Mouse (Mus musculus) lung, embryonic 14.5 days (tissue): Measurements from ENCODE around the gene Akt1. TPM values are rescaled to one million over a fixed set of nuclear protein-coding genes. Genes with fewer than 3 reads are reported as not detected.

Source experiments
- ATAC-seq: fragments of 200-750 bp; cut with Nextera tagmentation; 2 replicates; pipeline ENCODE4 v1.8.0; 2017; ENCODE audit warnings: mild to moderate bottlenecking, moderate TSS enrichment, moderate library complexity; ENCODE audit not compliant: insufficient read depth
- DNase-seq: peaks from one replicate; pipeline ENCODE4 v3.0.0-alpha.2; 2015
- H3K27ac ChIP-seq: fragments of 300-500 bp; sonication (generic); 2 replicates; pipeline ENCODE4 v1.5.1; 2014; ENCODE audit warnings: low read depth, mild to moderate bottlenecking, moderate library complexity
- H3K27me3 ChIP-seq: fragments of 300-500 bp; sonication (generic); 2 replicates; pipeline ENCODE4 v1.6.1; 2014; ENCODE audit warnings: low read length, control low read depth; ENCODE audit not compliant: insufficient read depth
- H3K36me3 ChIP-seq: fragments of 300-500 bp; sonication (generic); 2 replicates; pipeline ENCODE4 v1.6.1; 2014; ENCODE audit warnings: control low read depth; ENCODE audit not compliant: insufficient read depth
- H3K4me1 ChIP-seq: fragments of 300-500 bp; sonication (generic); 2 replicates; pipeline ENCODE4 v1.6.1; 2014; ENCODE audit warnings: antibody characterized with exemption, control low read depth; ENCODE audit not compliant: insufficient read depth
- H3K4me2 ChIP-seq: fragments of 300-500 bp; sonication (generic); 2 replicates; pipeline ENCODE4 v1.6.1; 2014; ENCODE audit warnings: mild to moderate bottlenecking
- H3K4me3 ChIP-seq: fragments of 300-500 bp; sonication (generic); 2 replicates; pipeline ENCODE4 v1.5.1; 2014; ENCODE audit warnings: low read depth, low read length
- H3K9ac ChIP-seq: fragments of 300-500 bp; sonication (generic); 2 replicates; pipeline ENCODE4 v1.6.1; 2014
- H3K9me3 ChIP-seq: fragments of 300-500 bp; sonication (generic); 2 replicates; pipeline ENCODE4 v1.6.1; 2016; ENCODE audit warnings: low read depth, low read length, control low read depth
- CTCF ChIP-seq: IDR thresholded peaks from 2 replicates; pipeline ENCODE4 v1.5.1; 2016; ENCODE audit warnings: antibody characterized with exemption, low read depth
- WGBS: fragments of 180-500 bp; shearing (Covaris S2); extraction: QIAGEN DNeasy Blood & Tissue Kit; methylation state at CpG from one replicate; pipeline ENCODE4 v1.1.7; 2014; 5-methylcytosine and 5-hydroxymethylcytosine counted together
- polyA plus RNA-seq: library from polyadenylated mRNA; unstranded; fragments of >200 nt; fragmentation: Nextera tagmentation; extraction: Ambion mirVana; gene quantifications from 2 replicates; pipeline ENCODE4 v1.2.1, GENCODE M21; 2014

Akt1 gene
- polyA plus RNA-seq, 1 experiment from 2014 or later = 166 TPM

DNA sequence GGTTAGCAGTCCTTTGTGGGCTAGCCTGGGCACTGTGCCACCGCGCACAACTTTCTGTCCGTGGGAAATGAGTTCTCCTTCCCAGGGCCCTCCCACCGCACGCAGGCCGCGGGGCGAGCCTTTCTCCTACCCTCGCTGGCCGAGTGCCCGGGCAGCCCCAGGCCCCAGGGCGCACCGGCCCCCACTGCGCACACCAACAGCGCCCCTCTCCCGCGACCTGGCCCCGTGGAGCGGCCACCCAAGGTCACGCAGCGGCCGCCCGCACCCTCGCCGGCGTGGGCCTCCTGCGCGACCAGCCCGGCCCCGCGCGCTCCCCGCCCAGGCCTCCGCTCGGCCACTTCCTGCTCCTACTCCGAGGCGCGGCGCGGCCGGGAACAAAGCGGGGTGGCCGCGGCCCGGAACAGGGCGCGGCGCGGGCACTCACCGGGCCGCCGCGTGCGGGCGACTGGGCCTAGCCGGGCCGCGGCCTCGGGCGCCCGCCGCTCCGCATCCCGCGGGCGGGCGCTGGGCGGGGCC is 1.1 kb downstream of the Akt1 start:
- H3K4me1 ChIP-seq = peaks cover 45% of the 10 kb centered on the region
- ATAC-seq (peak; percentile 16), DNase-seq (peak; percentile 60)
- peak overlapping the region; percentile 96 for H3K4me3 ChIP-seq
- WGBS = 0% methylated on average over 54 of the region's 68 CpGs
- peak overlapping the region; percentile 96 for H3K4me2 ChIP-seq
- no peak for TF ChIP-seq CTCF
- H3K27me3 ChIP-seq = no peaks in the 10 kb centered on the region
- H3K9me3 ChIP-seq = no peaks in the 10 kb centered on the region
- H3K27ac ChIP-seq = peak overlapping the region; percentile 97
- H3K36me3 ChIP-seq = peaks cover 33% of the 10 kb centered on the region
- peak overlapping the region; percentile 98 for H3K9ac ChIP-seq

GRCm38 (mm10) chr12:112672744-112673575 is 1.7 kb downstream of the Akt1 start:
- DNase-seq (peak; percentile 69), ATAC-seq (peak; percentile 23; the same call in 1 of the 2 replicates)
- peaks cover 40% of the 10 kb centered on the region for H3K36me3 ChIP-seq
- no peaks in the 10 kb centered on the region for H3K27me3 ChIP-seq
- 2% methylated on average over 21 of the region's 21 CpGs for WGBS
- peak overlapping the region; percentile 97 for H3K27ac ChIP-seq
- TF ChIP-seq CTCF = peak; percentile 26
- peak overlapping the region; percentile 98 for H3K9ac ChIP-seq
- H3K4me2 ChIP-seq = peak overlapping the region; percentile 96
- no peaks in the 10 kb centered on the region for H3K9me3 ChIP-seq
- peaks cover 45% of the 10 kb centered on the region for H3K4me1 ChIP-seq
- H3K4me3 ChIP-seq = peak overlapping the region; percentile 96

- peaks cover 38% of the 10 kb centered on the region for H3K4me1 ChIP-seq
- no peaks in the 10 kb centered on the region for H3K27me3 ChIP-seq
- no peak overlapping the region; the same call in 1 of the 2 replicates for H3K27ac ChIP-seq
- DNase-seq = no peak
- peak overlapping the region; percentile 32; the same call in 1 of the 2 replicates for H3K9ac ChIP-seq
- H3K36me3 ChIP-seq = peaks cover 50% of the 10 kb centered on the region
- ATAC-seq = no peak
- WGBS = 65% methylated on average over 7 of the region's 7 CpGs
- peak overlapping the region; percentile 96 for H3K4me2 ChIP-seq
- peak overlapping the region; percentile 96 for H3K4me3 ChIP-seq
- no peaks in the 10 kb centered on the region for H3K9me3 ChIP-seq
- TF ChIP-seq CTCF = peak; percentile 48
Measured at GRCm38 (mm10) chr12:112671891-112672290, 2.8 kb downstream of the Akt1 start.

DNA sequence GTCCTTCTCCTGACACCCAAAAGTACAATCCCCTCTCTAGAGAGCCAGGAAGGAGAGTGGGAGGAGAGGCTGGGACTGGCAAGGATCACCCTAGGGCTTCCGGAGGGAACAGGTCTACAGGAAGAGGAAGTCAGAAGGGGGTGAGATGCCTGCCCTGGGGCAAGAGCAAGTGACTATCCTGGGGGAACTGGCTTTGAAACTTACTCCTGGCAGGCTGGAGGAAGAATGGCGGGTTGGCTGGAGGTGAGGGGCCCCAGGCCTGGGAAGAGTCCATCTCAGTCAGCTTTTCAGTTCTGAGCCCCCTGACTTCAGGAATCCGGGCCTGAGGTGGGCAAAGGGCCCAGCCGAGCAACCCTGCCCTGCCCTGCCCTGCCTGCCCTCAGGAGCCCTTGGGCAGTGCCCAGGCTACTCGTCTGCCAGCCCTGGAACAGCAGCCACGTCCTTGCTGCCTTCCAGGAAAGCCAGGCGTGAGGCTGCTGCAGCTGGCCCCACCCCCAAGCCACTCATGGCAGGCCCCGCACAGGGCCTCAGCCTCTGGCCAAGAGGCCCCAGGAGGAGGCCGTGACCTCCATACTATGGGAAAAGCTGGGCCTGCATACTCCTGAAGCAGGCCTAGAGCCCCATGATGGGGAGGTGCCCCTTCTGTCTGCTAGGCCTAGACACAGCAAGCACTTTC is 3.8 kb downstream of the Akt1 start:
- H3K4me1 ChIP-seq = peaks cover 48% of the 10 kb centered on the region
- H3K4me2 ChIP-seq = peak overlapping the region; percentile 96
- ATAC-seq (no peak), DNase-seq (peak; percentile 43)
- no peak for TF ChIP-seq CTCF
- no peak overlapping the region for H3K27ac ChIP-seq
- peaks cover 60% of the 10 kb centered on the region for H3K36me3 ChIP-seq
- H3K9me3 ChIP-seq = no peaks in the 10 kb centered on the region
- peak overlapping the region; percentile 96; the same call in 1 of the 2 replicates for H3K4me3 ChIP-seq
- no peaks in the 10 kb centered on the region for H3K27me3 ChIP-seq
- peak overlapping the region; percentile 14; the same call in 1 of the 2 replicates for H3K9ac ChIP-seq
- 36% methylated on average over 9 of the region's 9 CpGs for WGBS

- peaks cover 88% of the 10 kb centered on the region for H3K36me3 ChIP-seq
- H3K4me3 ChIP-seq = no peak overlapping the region
- H3K4me2 ChIP-seq = no peak overlapping the region
- H3K27me3 ChIP-seq = no peaks in the 10 kb centered on the region
- H3K27ac ChIP-seq = peak overlapping the region; percentile 30; the same call in 1 of the 2 replicates
- DNase-seq = no peak
- TF ChIP-seq CTCF = no peak
- no peak for ATAC-seq
- no peaks in the 10 kb centered on the region for H3K9me3 ChIP-seq
- H3K4me1 ChIP-seq = peaks cover 63% of the 10 kb centered on the region
- 70% methylated on average over 10 of the region's 10 CpGs for WGBS
- no peak overlapping the region for H3K9ac ChIP-seq
Measured at GRCm38 (mm10) chr12:112667619-112668297, 6.9 kb downstream of the Akt1 start.

DNA sequence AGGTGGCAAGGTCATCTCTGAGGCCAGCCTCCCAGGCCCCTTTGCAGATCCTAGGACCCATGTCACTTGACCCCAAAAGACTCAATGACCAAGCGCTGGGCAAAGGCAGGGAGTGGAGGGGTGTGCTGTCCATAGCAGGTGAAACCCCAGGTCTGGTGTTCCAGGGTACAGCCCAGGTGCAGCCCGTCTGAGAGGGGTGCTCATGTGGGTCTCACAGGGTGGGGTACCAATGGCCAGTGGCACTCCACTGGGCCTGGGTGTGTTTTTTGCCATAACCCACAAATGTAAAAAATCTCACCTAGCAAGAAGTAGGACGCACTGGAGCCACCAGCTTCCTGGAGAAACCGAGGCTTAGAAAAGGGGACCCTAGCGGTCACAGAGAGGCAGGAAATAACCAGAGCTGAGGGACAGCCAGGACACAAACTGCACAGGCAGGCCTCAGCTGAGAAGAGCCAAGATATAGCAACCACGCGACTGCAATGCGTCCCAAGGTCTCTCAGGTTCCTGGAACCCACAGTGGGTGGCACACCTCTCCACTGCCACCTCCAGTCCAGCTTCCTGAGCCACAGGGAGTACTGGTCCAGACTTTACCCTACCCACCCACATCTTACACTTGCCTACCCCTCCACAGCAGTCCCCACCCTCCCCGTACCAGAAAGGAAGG is 8.7 kb downstream of the Akt1 start:
- H3K9me3 ChIP-seq = no peaks in the 10 kb centered on the region
- 75% methylated on average over 9 of the region's 9 CpGs for WGBS
- no peaks in the 10 kb centered on the region for H3K27me3 ChIP-seq
- ATAC-seq = no peak
- peak overlapping the region; percentile 85 for H3K27ac ChIP-seq
- H3K4me1 ChIP-seq = peaks cover 63% of the 10 kb centered on the region
- peaks cover 96% of the 10 kb centered on the region for H3K36me3 ChIP-seq
- H3K4me2 ChIP-seq = peak overlapping the region; percentile 42
- no peak for TF ChIP-seq CTCF
- H3K4me3 ChIP-seq = no peak overlapping the region
- no peak for DNase-seq
- H3K9ac ChIP-seq = no peak overlapping the region; the same call in 1 of the 2 replicates
